Mouse (Mus musculus) ES-Bruce4 (cell line): Measurements from ENCODE around the gene Slc4a3.

Experiments used
- EP300 ChIP-seq: IDR thresholded peaks from 2 replicates; pipeline ENCODE4 v1.6.1; 2011; ENCODE audit warnings: low read depth, low read length; ENCODE audit not compliant: insufficient read depth
- POLR2A ChIP-seq: IDR thresholded peaks from one replicate; pipeline ENCODE4 v1.8.1; 2011; ENCODE audit warnings: low read length; ENCODE audit not compliant: insufficient read depth

- TF ChIP-seq EP300 (no peak), POLR2A (no peak)
Observed at GRCm38 (mm10) chr1:75582625-75582956, 36.5 kb downstream of the Slc4a3 start.
